Mouse (Mus musculus) spleen, postnatal 4 days (tissue): Measurements from ENCODE around the gene Adam33.
"Not testable (repeated sequence)": the region's sequence is repeated elsewhere in the genome, so short reads cannot be mapped to it uniquely, and the experiment has no call there.

Experiments
- DNase-seq, 2 experiments: peaks; one replicate each; pipeline ENCODE4 v3.0.0; 2022; ENCODE audit warnings: low spot score in 2 of 2

The Adam33 gene

GRCm38 (mm10) chr2:131056191-131056590 is 7.4 kb downstream of the Adam33 start:
- DNase-seq = no peak

GRCm38 (mm10) chr2:131055631-131056030 is 8.0 kb downstream of the Adam33 start:
- peak; percentile 73 to 88 for DNase-seq

- DNase-seq = no peak
Observed at GRCm38 (mm10) chr2:131054646-131055264, 8.9 kb downstream of the Adam33 start.

- no peak for DNase-seq
Observed at GRCm38 (mm10) chr2:131053851-131054645, 9.6 kb downstream of the Adam33 start.

GRCm38 (mm10) chr2:131052862-131053418 is 10.7 kb downstream of the Adam33 start:
- no peak for DNase-seq

GRCm38 (mm10) chr2:131052043-131052442 is 11.6 kb downstream of the Adam33 start:
- no peak for DNase-seq

GRCm38 (mm10) chr2:131046025-131046424 is 17.6 kb downstream of the Adam33 start:
- DNase-seq = no peak

- DNase-seq = no peak
Observed at GRCm38 (mm10) chr2:131044989-131045720, 18.5 kb downstream of the Adam33 start.

GRCm38 (mm10) chr2:131044354-131044852 is 19.2 kb downstream of the Adam33 start:
- DNase-seq = no peak

- no peak for DNase-seq
Observed at GRCm38 (mm10) chr2:131042988-131043387, 20.6 kb downstream of the Adam33 start, which contains the start of gene Gfra4. Gene Gfra4, minus strand, starts transcription at chr2:131043088.

- DNase-seq = no peak
Observed at GRCm38 (mm10) chr2:131040854-131041825, 22.5 kb downstream of the Adam33 start.

- DNase-seq = no peak
Observed at GRCm38 (mm10) chr2:131038675-131039074, 24.9 kb downstream of the Adam33 start.

GRCm38 (mm10) chr2:131038197-131038596 is 25.4 kb downstream of the Adam33 start:
- DNase-seq = no peak

- DNase-seq = no peak
Observed at GRCm38 (mm10) chr2:131037226-131037990, 26.2 kb downstream of the Adam33 start.

- no peak for DNase-seq
Observed at GRCm38 (mm10) chr2:131036757-131037156, 26.9 kb downstream of the Adam33 start.

- DNase-seq = no peak
Observed at GRCm38 (mm10) chr2:131036343-131036742, 27.3 kb downstream of the Adam33 start.

GRCm38 (mm10) chr2:131031406-131031805 is 32.2 kb downstream of the Adam33 start:
- not testable (repeated sequence) for DNase-seq

GRCm38 (mm10) chr2:131030998-131031397 is 32.6 kb downstream of the Adam33 start:
- DNase-seq = no peak

- no peak for DNase-seq
Observed at GRCm38 (mm10) chr2:131030561-131030960, 33.1 kb downstream of the Adam33 start.
